Mouse (Mus musculus) ES-CJ7 (cell line): ENCODE results near the gene Camk1d.
"Not testable (repeated sequence)": the region's sequence is repeated elsewhere in the genome, so short reads cannot be mapped to it uniquely, and the experiment has no call there.

Experiments
- DNase-seq: peaks from one replicate; pipeline ENCODE4 v3.0.0; 2011; ENCODE audit warnings: low read depth, low spot score

Camk1d gene

GRCm38 (mm10) chr2:5572314-5573006, 141.9 kb downstream of the Camk1d start:
- DNase-seq = no peak

GRCm38 (mm10) chr2:5566611-5567010, 147.7 kb downstream of the Camk1d start:
- no peak for DNase-seq

- DNase-seq = no peak
These were observed 150.6 kb downstream of the Camk1d start for GRCm38 (mm10) chr2:5563685-5564084.

- no peak for DNase-seq
These were observed 152.9 kb downstream of the Camk1d start for GRCm38 (mm10) chr2:5561446-5561845.

GRCm38 (mm10) chr2:5553264-5553663, 161.1 kb downstream of the Camk1d start:
- no peak for DNase-seq

- DNase-seq = no peak
These were observed 162.5 kb downstream of the Camk1d start for GRCm38 (mm10) chr2:5551758-5552255.

GRCm38 (mm10) chr2:5549334-5549733, 165.0 kb downstream of the Camk1d start:
- no peak for DNase-seq

GRCm38 (mm10) chr2:5548872-5549271, 165.4 kb downstream of the Camk1d start:
- no peak for DNase-seq

- no peak for DNase-seq
These were observed 173.4 kb downstream of the Camk1d start for GRCm38 (mm10) chr2:5540870-5541269.

- not testable (repeated sequence) for DNase-seq
These were observed 174.4 kb downstream of the Camk1d start for GRCm38 (mm10) chr2:5539894-5540293.

GRCm38 (mm10) chr2:5533868-5534267, 180.4 kb downstream of the Camk1d start:
- DNase-seq = no peak

GRCm38 (mm10) chr2:5529992-5530391, 184.3 kb downstream of the Camk1d start:
- no peak for DNase-seq

- no peak for DNase-seq
These were observed 195.1 kb downstream of the Camk1d start for GRCm38 (mm10) chr2:5519221-5519669.

GRCm38 (mm10) chr2:5515106-5515505, 199.2 kb downstream of the Camk1d start:
- no peak for DNase-seq

GRCm38 (mm10) chr2:5514095-5514494, 200.2 kb downstream of the Camk1d start:
- DNase-seq = no peak

GRCm38 (mm10) chr2:5513621-5514020, 200.7 kb downstream of the Camk1d start:
- DNase-seq = no peak

- no peak for DNase-seq
These were observed 204.3 kb downstream of the Camk1d start for GRCm38 (mm10) chr2:5510042-5510441.

- DNase-seq = no peak
These were observed 214.7 kb downstream of the Camk1d start for GRCm38 (mm10) chr2:5499620-5500019.

GRCm38 (mm10) chr2:5489916-5490315, 224.4 kb downstream of the Camk1d start:
- no peak for DNase-seq

- no peak for DNase-seq
These were observed 227.0 kb downstream of the Camk1d start for GRCm38 (mm10) chr2:5487344-5487743.

- DNase-seq = no peak
These were observed 227.7 kb downstream of the Camk1d start for GRCm38 (mm10) chr2:5486663-5487062.

GRCm38 (mm10) chr2:5485786-5486185, 228.5 kb downstream of the Camk1d start:
- no peak for DNase-seq

- DNase-seq = no peak
These were observed 234.4 kb downstream of the Camk1d start for GRCm38 (mm10) chr2:5479886-5480285.

- DNase-seq = no peak
These were observed 235.6 kb downstream of the Camk1d start for GRCm38 (mm10) chr2:5478709-5479108.
